Mouse (Mus musculus) ES-E14 (cell line): Measurements from ENCODE around the gene Zfp786.

Experiments used
- CHD2 ChIP-seq: IDR thresholded peaks from 2 replicates; pipeline ENCODE4 v1.6.1; 2014; ENCODE audit warnings: mild to moderate bottlenecking, low read depth, low read length, inconsistent platforms
- MAFK ChIP-seq: IDR thresholded peaks from 2 replicates; pipeline ENCODE4 v1.6.1; 2014; ENCODE audit warnings: mild to moderate bottlenecking, low read depth, low read length, inconsistent platforms; ENCODE audit not compliant: insufficient read depth

- TF ChIP-seq CHD2: no peak
- no peak for TF ChIP-seq MAFK
Measured at GRCm38 (mm10) chr6:47845779-47846178, 15.1 kb upstream of the Zfp786 start.
